Mouse (Mus musculus): ENCODE measurements around the gene Tmem150a.

Tmem150a gene

DNA sequence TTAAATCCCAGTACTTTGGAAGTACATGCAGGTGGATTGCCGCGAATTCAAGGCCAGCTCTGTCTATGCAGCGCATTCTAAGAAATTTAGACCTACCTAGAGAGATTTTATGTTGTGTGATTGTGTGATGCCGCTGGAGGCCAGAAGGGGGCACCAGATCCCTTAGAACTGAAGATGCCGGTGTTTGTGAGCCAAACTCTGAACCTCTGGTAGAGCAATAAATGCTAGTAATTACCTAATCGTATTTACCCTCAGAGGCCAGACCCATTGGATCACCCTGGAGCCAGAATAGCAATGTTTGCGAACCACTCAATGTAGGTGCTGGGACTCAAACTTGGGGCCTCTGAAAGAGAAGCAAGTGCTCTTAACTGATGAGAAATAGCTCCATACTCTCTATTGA, 46.6 kb downstream of the Tmem150a start:
- DNase-seq (ENCODE audit: low spot score), result peak; percentile 77

DNA sequence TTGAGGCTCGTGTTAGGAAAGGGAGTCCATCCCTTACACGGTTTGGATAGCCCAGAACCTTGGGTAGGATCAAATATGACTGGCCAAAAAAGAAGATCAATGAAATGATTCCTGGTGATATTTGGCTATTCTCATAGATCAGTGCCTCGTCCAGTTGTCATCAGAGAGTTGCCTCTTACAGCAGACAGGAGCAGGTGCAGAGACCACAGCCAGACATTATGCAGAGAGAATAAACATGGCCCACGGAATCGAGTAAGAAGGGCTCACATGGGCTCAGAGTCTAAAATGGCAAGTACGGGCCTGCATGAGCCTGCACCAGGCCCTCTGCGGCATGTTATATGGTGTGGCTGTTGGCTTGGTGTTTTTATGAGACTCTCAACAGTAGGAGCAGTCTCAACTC, 50.1 kb downstream of the Tmem150a start:
- DNase-seq (ENCODE audit: low spot score), result no peak

DNA sequence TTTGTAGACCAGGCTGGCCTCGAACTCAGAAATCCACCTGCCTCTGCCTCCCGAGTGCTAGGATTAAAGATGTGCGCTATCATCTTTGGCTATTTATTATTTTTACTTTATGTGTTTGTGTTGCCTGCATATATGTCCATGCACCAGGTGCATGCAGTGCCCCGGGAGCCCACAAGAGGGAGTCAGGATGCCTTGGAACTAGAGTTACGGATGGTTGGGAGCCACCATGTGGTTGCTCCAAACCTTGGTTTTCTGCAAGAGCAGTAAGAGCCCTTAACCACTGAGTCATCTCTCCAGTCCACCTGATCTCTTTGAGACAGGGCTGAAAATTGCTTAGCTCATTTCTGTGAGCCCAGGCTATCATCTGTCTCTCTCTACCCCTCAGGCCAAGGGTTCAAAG, 51.9 kb downstream of the Tmem150a start:
- peak; percentile 90 for DNase-seq (ENCODE audit: low spot score)
